Mouse (Mus musculus) liver, embryonic 13.5 days (tissue): ENCODE measurements around the gene Stx7. TPM values are rescaled to one million over a fixed set of nuclear protein-coding genes. Genes with fewer than 3 reads are reported as not detected.

Source experiments
- ATAC-seq: fragments of 200-750 bp; cut with Nextera tagmentation; 2 replicates; pipeline ENCODE4 v1.8.0; 2017; ENCODE audit warnings: low read depth, mild to moderate bottlenecking, moderate number of reproducible peaks, moderate library complexity
- DNase-seq: peaks from one replicate; pipeline ENCODE4 v3.0.0; 2022
- H3K27ac ChIP-seq: fragments of 300-500 bp; sonication (generic); 2 replicates; pipeline ENCODE4 v1.5.1; 2015; ENCODE audit warnings: moderate library complexity, mild to moderate bottlenecking, inconsistent platforms
- H3K27me3 ChIP-seq: fragments of 300-500 bp; sonication (generic); 2 replicates; pipeline ENCODE4 v1.6.1; 2015; ENCODE audit warnings: mild to moderate bottlenecking, inconsistent platforms
- H3K36me3 ChIP-seq: fragments of 300-500 bp; sonication (generic); 2 replicates; pipeline ENCODE4 v1.6.1; 2015; ENCODE audit warnings: mild to moderate bottlenecking, inconsistent platforms
- H3K4me1 ChIP-seq: fragments of 300-500 bp; sonication (generic); replicated peaks from 2 replicates; pipeline ENCODE4 v1.6.1; 2015; ENCODE audit warnings: inconsistent platforms
- H3K4me2 ChIP-seq: fragments of 300-500 bp; sonication (generic); 2 replicates; pipeline ENCODE4 v1.6.1; 2015; ENCODE audit warnings: inconsistent platforms, mild to moderate bottlenecking, moderate library complexity
- H3K4me3 ChIP-seq: fragments of 300-500 bp; sonication (generic); replicated peaks from 2 replicates; pipeline ENCODE4 v1.5.1; 2015; ENCODE audit warnings: mild to moderate bottlenecking, inconsistent platforms
- H3K9ac ChIP-seq: fragments of 300-500 bp; sonication (generic); 2 replicates; pipeline ENCODE4 v1.6.1; 2015; ENCODE audit warnings: mild to moderate bottlenecking, inconsistent platforms
- H3K9me3 ChIP-seq: fragments of 300-500 bp; sonication (generic); replicated peaks from 2 replicates; pipeline ENCODE4 v1.6.1; 2016; ENCODE audit warnings: inconsistent platforms
- WGBS: fragments of 180-500 bp; shearing (Covaris S2); methylation state at CpG from one replicate; pipeline ENCODE4 v1.1.7; 2015; ENCODE audit not compliant: insufficient replicate concordance; 5-methylcytosine and 5-hydroxymethylcytosine counted together
- polyA plus RNA-seq: library from polyadenylated mRNA; unstranded; fragments of >200 nt; fragmentation: Nextera tagmentation; extraction: Ambion mirVana; gene quantifications from 2 replicates; pipeline ENCODE4 v1.2.1, GENCODE M21; 2015

Stx7 gene
- polyA plus RNA-seq, 1 experiment from 2014 or later = 31.6 TPM

DNA sequence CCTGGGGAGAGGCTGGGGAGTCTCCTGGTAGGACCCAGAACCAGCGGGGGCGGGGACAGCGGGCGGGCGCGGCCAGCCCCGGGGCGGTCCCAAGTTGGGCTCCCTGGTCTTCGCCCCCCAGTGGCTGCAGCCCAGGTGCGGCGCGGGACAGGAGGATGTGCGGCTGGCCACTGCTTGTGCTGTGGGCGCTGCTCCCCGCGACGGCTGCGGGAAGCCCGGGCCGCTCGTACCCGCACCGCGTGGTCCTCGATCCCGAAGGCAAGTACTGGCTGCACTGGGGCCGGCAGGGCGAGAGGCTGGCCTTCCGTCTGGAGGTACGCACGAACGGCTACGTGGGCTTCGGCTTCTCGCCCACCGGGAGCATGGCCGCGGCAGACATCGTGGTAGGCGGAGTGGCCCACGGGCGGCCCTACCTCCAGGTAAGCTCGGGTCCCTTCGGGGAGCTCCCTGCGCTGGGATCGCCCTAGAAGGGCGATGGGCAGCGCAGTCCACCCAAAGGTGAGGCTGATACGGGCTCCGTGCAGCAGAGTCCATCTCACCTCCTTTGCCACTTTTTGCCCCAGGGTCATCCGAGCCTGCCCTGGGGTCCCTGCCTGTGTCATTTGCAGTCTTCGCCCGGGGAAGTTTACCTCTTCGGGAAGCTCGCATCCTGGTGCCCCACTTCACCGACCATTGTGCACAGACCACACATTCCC is 74.5 kb downstream of the Stx7 start, which contains the start of gene Moxd1:
Gene Moxd1, plus strand, starts transcription at position 69 of the 695 bp plus-strand sequence.
- peaks cover 6% of the 10 kb centered on the region for H3K4me1 ChIP-seq
- WGBS = 2% methylated on average over 56 of the region's 56 CpGs
- H3K4me2 ChIP-seq = peak within 1 kb of the TSS; percentile 61
- H3K27me3 ChIP-seq = peaks cover 41% of the 10 kb centered on the region
- no peaks in the 10 kb centered on the region for H3K9me3 ChIP-seq
- H3K9ac ChIP-seq = no peak within 1 kb of the TSS
- peak within 1 kb of the TSS; percentile 41 for H3K4me3 ChIP-seq
- DNase-seq = no peak
- ATAC-seq = 0 out of 2 replicates have a peak, but pooled peaks have one; percentile 10
- H3K27ac ChIP-seq = no peak within 1 kb of the TSS
- no peaks in the 10 kb centered on the region for H3K36me3 ChIP-seq

DNA sequence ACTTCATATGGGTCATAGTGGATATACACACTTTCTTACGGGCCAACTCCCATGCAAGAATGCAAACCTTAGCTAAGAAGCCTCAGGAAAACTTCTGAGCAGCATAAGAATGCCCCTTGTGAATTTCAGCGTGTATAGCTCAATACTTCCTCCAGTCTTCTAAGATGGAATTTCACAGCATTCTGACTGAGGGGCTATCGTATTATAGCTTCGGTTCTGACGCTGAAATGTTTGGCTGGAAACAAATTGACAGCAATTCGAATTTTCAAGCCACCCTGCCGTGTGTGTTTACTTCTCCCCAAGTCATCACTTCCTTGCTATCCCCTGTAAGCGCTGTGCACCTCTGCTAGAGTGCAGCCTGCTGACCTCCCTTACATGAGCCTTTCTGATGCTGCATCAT is 75.5 kb downstream of the Stx7 start:
- no peak for DNase-seq
- H3K4me3 ChIP-seq = no peak overlapping the region
- H3K27ac ChIP-seq = no peak overlapping the region
- H3K27me3 ChIP-seq = peaks cover 41% of the 10 kb centered on the region
- no peaks in the 10 kb centered on the region for H3K36me3 ChIP-seq
- H3K4me1 ChIP-seq = peaks cover 6% of the 10 kb centered on the region
- no peak for ATAC-seq
- H3K4me2 ChIP-seq = no peak overlapping the region
- 24% methylated on average over 8 of the region's 8 CpGs for WGBS
- H3K9me3 ChIP-seq = no peaks in the 10 kb centered on the region
- H3K9ac ChIP-seq = no peak overlapping the region

DNA sequence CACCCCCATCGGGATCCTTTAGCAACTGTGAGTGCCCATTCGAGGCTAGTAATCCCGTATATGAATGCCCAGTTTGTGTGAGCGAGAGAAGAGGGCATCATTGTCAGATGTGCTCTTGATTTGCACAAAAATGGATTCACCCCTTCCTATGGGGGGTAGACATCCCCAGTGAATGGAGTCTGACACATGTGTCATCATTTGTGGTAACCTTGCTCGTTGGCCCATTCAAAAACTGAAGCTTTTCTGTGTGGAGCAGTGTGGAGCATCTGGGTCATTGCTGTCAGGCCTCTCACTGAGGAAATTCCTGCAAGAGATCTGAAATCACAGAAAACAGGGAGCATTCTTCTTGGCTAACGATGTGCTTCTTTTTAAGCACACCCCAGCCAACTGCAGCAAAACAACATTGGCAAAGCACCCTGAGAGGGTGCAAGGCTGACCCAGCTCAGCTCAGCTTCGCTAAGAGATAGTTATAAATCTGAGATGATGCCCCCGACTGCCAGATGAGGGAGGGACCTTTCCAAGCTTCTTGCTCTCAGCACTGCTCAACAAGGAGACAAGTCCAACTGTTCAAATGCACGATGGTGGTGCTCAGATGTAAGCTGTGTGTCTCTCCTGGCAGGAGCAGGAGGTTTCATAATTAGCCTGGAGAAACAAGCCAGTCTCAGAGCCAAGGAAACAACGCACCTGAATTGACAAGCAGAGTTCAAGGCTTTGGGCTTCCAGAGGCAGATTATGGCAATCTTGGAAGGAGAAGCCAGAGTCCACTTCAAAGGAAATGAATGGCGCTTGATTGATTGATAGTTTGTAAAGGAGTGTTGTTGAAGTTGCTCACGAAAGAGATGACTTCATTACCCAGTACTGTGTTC is 79.4 kb downstream of the Stx7 start:
- Histone ChIP-seq H3K4me2 (no peak overlapping the region), H3K36me3 (no peaks in the 10 kb centered on the region), H3K9me3 (no peaks in the 10 kb centered on the region), H3K9ac (no peak overlapping the region), H3K4me1 (peaks cover 4% of the 10 kb centered on the region), H3K27ac (no peak overlapping the region), H3K27me3 (peaks cover 19% of the 10 kb centered on the region), H3K4me3 (no peak overlapping the region)
- 53% methylated on average over 12 of the region's 12 CpGs for WGBS
- ATAC-seq (no peak), DNase-seq (no peak)

DNA sequence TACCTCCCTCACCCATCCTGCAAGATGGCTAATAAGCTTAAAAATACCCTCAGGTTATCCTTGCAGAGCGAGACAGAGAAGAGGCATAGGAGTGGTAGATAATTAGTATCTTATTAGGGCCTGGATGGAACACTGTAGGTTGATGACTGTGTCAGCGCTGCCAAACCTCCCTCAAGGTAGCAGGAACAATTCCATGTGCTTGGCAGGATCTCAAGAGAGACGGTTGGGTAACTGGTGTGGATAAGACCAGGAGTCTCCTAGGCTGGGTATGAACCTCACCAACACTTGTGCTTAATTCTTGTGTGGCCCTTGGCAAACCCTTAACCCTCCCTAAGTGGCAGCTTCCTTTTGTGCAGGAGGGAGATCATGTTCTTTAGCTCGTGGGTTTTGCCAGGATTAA is 83.2 kb downstream of the Stx7 start:
- no peaks in the 10 kb centered on the region for H3K9me3 ChIP-seq
- no peak overlapping the region for H3K9ac ChIP-seq
- H3K27me3 ChIP-seq = no peaks in the 10 kb centered on the region
- H3K4me3 ChIP-seq = no peak overlapping the region
- H3K27ac ChIP-seq = no peak overlapping the region
- DNase-seq (no peak), ATAC-seq (no peak)
- H3K36me3 ChIP-seq = no peaks in the 10 kb centered on the region
- WGBS = 52% methylated on average over 4 of the region's 4 CpGs
- no peak overlapping the region for H3K4me2 ChIP-seq
- H3K4me1 ChIP-seq = no peaks in the 10 kb centered on the region

DNA sequence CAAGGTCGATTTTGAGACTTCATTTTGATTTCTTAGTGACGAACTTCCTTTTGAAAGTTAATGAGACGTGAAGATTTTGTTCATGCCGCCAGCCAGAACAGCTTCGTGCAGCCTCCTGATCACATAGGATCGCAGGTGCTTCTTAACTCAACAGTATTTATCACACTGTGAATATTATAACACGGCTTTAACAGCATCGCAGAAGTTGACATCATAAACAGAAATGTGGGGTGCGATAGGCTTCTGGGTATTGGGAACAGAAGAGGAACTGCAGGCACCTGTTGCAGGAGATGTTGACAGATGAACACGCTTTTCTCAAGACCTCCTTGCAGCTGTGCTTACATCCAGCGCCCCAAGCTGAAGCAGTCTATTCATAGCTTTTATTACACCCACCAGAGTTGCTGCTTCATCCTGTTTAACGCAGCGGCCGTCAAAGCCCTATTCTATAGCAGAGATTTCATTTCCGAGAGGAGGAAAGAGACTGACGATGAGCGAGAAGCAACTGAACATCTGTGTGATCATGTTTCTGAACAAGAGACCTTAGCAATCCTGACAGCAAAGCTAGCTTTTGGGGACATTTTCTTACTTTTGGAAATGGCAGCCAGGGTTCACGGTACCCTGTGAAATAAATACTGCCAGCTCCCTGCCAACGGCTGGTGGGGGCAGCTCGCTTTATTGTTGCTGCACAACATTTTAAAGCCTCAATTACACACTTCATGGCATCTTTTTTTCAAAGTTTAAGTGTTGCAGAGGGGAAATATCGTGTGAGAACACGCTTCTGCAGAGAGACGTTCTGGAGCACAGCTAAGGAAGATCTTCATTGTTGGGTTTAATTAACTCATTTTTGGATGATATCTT is 86.6 kb downstream of the Stx7 start:
- no peaks in the 10 kb centered on the region for H3K9me3 ChIP-seq
- H3K9ac ChIP-seq = no peak overlapping the region
- no peak overlapping the region for H3K27ac ChIP-seq
- no peak overlapping the region for H3K4me3 ChIP-seq
- no peak overlapping the region for H3K4me2 ChIP-seq
- no peaks in the 10 kb centered on the region for H3K27me3 ChIP-seq
- DNase-seq (no peak), ATAC-seq (no peak)
- WGBS = 68% methylated on average over 23 of the region's 23 CpGs
- no peaks in the 10 kb centered on the region for H3K36me3 ChIP-seq
- H3K4me1 ChIP-seq = no peaks in the 10 kb centered on the region

Other genes with a start within 250 kb of the Stx7 start
- gene Taar1, start 228.9 kb upstream of the Stx7 start, polyA plus RNA-seq = not detected in 2 replicates
- not detected in 2 replicates for gene Taar2, start 210.7 kb upstream of the Stx7 start, polyA plus RNA-seq
- gene Taar3, start 199.7 kb upstream of the Stx7 start, polyA plus RNA-seq = not detected in 2 replicates
- not detected in 2 replicates for gene Taar4, start 188.8 kb upstream of the Stx7 start, polyA plus RNA-seq
- gene Taar5, start 178.6 kb upstream of the Stx7 start, polyA plus RNA-seq = not detected in 2 replicates
- gene Taar6, start 163.7 kb upstream of the Stx7 start, polyA plus RNA-seq = not detected in 2 replicates
- not detected in 2 replicates for gene Taar7a, start 155.8 kb upstream of the Stx7 start, polyA plus RNA-seq
- not detected in 2 replicates for gene Taar7b, start 149.4 kb upstream of the Stx7 start, polyA plus RNA-seq
- gene Taar7d, start 122.1 kb upstream of the Stx7 start, polyA plus RNA-seq = not detected in 2 replicates
- gene Taar7e, start 111.7 kb upstream of the Stx7 start, polyA plus RNA-seq = not detected in 2 replicates
- not detected in 2 replicates for gene Taar7f, start 99.8 kb upstream of the Stx7 start, polyA plus RNA-seq
- gene Taar8a, start 72.8 kb upstream of the Stx7 start, polyA plus RNA-seq = not detected in 2 replicates
- gene Taar8b, start 57.0 kb upstream of the Stx7 start, polyA plus RNA-seq = not detected in 2 replicates
- gene Taar8c, start 47.4 kb upstream of the Stx7 start, polyA plus RNA-seq = not detected in 2 replicates
- gene Taar9, start 39.8 kb upstream of the Stx7 start, polyA plus RNA-seq = not detected in 2 replicates
- 0.25 and 0.37 TPM in 2 replicates for gene Moxd1, start 74.2 kb downstream of the Stx7 start, polyA plus RNA-seq